Mouse (Mus musculus) forebrain, postnatal 0 days (tissue): ENCODE data around the gene Nfyb. TPM values are rescaled to one million over a fixed set of nuclear protein-coding genes. Genes with fewer than 3 reads are reported as not detected.

ENCODE experiments used
- ATAC-seq: fragments of 200-750 bp; cut with Nextera tagmentation; 2 replicates; pipeline ENCODE4 v1.8.0; 2017; ENCODE audit warnings: mild to moderate bottlenecking, moderate library complexity
- DNase-seq: peaks from one replicate; pipeline ENCODE4 v3.0.0-alpha.2; 2015
- H3K27ac ChIP-seq: fragments of 300-500 bp; sonication (generic); 2 replicates; pipeline ENCODE4 v1.5.1; 2014; ENCODE audit warnings: low read depth, mild to moderate bottlenecking, antibody characterized with exemption, low read length, moderate library complexity, mixed read lengths
- H3K27me3 ChIP-seq: fragments of 300-500 bp; sonication (generic); 2 replicates; pipeline ENCODE4 v1.6.1; 2014; ENCODE audit warnings: mild to moderate bottlenecking, low read length, mixed read lengths; ENCODE audit not compliant: insufficient read depth
- H3K36me3 ChIP-seq: fragments of 300-500 bp; sonication (generic); 2 replicates; pipeline ENCODE4 v1.6.1; 2014; ENCODE audit warnings: mild to moderate bottlenecking, moderate library complexity; ENCODE audit not compliant: insufficient read depth
- H3K4me1 ChIP-seq: fragments of 300-500 bp; sonication (generic); 2 replicates; pipeline ENCODE4 v1.6.1; 2014; ENCODE audit warnings: antibody characterized with exemption; ENCODE audit not compliant: insufficient read depth
- H3K4me2 ChIP-seq: fragments of 300-500 bp; sonication (generic); 2 replicates; pipeline ENCODE4 v1.6.1; 2014; ENCODE audit warnings: low read depth, mild to moderate bottlenecking, moderate library complexity
- H3K4me3 ChIP-seq: fragments of 300-500 bp; sonication (generic); 2 replicates; pipeline ENCODE4 v1.5.1; 2014; ENCODE audit warnings: low read depth, low read length, mixed read lengths
- H3K9ac ChIP-seq: fragments of 300-500 bp; sonication (generic); 2 replicates; pipeline ENCODE4 v1.6.1; 2014; ENCODE audit warnings: mild to moderate bottlenecking
- H3K9me3 ChIP-seq: fragments of 300-500 bp; sonication (generic); 2 replicates; pipeline ENCODE4 v1.6.1; 2016; ENCODE audit warnings: low read length
- CTCF ChIP-seq: sonication (generic); IDR thresholded peaks from 2 replicates; pipeline ENCODE4 v1.5.1; 2016; ENCODE audit warnings: antibody characterized with exemption, control low read depth, low read depth
- WGBS: fragments of 180-500 bp; shearing (Covaris S2); extraction: QIAGEN DNeasy Blood & Tissue Kit; methylation state at CpG from one replicate; pipeline ENCODE4 v1.1.7; 2014; 5-methylcytosine and 5-hydroxymethylcytosine counted together
- polyA plus RNA-seq: library from polyadenylated mRNA; unstranded; fragments of >200 nt; fragmentation: Nextera tagmentation; extraction: Ambion mirVana; gene quantifications from 2 replicates; pipeline ENCODE4 v1.2.1, GENCODE M21; 2015
- total RNA-seq: library from RNA; depleted of rRNA; stranded (reverse); fragments of >200 nt; gene quantifications from 2 replicates; pipeline ENCODE4 v1.2.3, GENCODE M21; 2014

The Nfyb gene
- total and polyA plus RNA-seq, 2 experiments from 2014 or later, result 32.4 to 78.1 TPM

DNA sequence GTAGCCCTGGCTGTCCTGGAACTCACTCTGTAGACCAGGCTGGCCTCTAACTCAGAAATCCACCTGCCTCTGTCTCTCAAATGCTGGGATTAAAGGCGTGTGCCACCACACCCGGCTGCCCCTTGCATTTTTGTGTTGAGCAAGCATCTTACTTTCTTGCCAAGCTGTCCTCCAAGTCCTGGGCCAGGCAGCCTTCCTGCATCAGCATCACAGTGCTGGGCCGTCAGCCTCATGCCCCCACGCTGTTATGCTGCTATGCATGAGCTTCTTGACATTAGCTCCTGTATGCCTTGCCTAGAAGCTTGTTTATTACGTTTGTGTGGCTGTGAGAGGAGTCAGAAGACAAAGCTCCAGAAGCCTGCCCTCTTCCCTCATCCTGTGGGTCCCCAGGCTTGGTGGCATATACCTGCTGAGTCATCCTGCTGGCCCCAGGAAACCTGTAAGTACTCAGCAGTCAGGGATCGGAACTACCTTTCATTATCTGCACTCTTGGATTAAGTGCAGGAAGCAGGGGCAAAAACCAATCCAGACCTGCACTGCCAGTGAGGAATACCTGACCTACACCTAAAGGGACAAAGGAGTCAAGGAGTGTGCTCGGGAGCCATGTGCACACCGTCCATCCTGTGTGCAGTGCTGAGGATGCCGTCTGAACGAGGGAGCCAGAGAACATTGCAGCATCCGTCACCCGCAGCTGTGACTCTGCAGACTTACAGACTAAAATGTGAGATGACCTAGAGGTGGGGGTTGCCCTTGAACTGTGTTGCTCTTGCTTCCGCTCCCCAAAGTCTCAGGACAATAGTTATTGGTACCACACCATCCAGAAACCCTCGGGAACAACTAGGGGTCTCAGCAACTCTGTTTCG is 16.7 kb downstream of the Nfyb start:
- Histone ChIP-seq H3K4me3 (no peak overlapping the region), H3K27me3 (no peaks in the 10 kb centered on the region), H3K4me1 (no peaks in the 10 kb centered on the region), H3K27ac (no peak overlapping the region), H3K36me3 (peaks cover 58% of the 10 kb centered on the region), H3K9ac (no peak overlapping the region), H3K9me3 (no peaks in the 10 kb centered on the region), H3K4me2 (no peak overlapping the region)
- no peak for TF ChIP-seq CTCF
- WGBS, result 89% methylated on average over 15 of the region's 15 CpGs
- DNase-seq (no peak), ATAC-seq (no peak)

DNA sequence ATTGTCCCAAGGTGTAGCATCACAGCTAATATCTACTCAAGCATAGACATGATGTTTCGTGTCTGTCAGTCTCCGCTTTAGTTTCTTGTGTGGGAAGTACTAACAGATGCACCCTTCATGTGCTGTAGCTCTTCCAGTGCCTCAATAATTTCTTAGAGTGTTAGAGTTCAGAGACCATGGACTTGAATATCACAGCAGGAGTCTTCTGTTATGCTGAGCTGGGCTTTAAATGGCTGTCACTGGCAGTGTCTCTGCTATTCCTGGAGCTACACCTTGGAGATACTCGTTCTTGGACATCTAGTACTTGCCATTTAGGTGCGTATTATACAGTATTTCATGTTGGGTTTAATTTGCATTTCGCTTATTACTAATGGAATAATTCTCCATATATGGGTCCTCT is 18.6 kb downstream of the Nfyb start:
- DNase-seq (no peak), ATAC-seq (no peak)
- 87% methylated on average over 5 of the region's 5 CpGs for WGBS
- TF ChIP-seq CTCF, result no peak
- H3K4me2 ChIP-seq, result no peak overlapping the region
- H3K4me3 ChIP-seq, result no peak overlapping the region
- no peaks in the 10 kb centered on the region for H3K27me3 ChIP-seq
- no peak overlapping the region for H3K9ac ChIP-seq
- H3K4me1 ChIP-seq, result no peaks in the 10 kb centered on the region
- H3K9me3 ChIP-seq, result no peaks in the 10 kb centered on the region
- H3K36me3 ChIP-seq, result peaks cover 40% of the 10 kb centered on the region
- no peak overlapping the region for H3K27ac ChIP-seq

DNA sequence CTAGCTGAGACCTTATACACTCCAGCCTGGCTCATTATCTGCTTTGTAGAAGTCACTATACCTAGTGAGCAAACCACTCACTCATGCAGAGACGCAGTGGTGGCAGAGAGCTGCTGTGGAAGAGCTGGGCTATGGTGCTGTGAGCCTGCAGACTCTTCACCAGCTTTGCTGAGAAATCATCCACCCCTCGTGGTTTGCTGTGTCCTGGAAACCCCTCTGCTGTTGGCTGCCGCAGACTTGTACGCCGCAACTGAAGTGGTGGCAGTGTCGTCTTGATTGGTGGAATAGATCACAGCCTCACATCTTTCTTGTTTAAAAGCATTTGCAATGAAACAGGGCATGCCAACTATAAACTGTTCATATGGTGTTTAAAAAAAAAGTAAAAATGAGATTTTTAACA is 19.6 kb downstream of the Nfyb start:
- ATAC-seq (peak; percentile 81), DNase-seq (peak; percentile 29)
- Histone ChIP-seq H3K4me2 (no peak overlapping the region), H3K27me3 (no peaks in the 10 kb centered on the region), H3K9ac (no peak overlapping the region), H3K4me3 (no peak overlapping the region), H3K27ac (0 out of 2 replicates have a peak overlapping the region, but pooled peaks have one; percentile 9), H3K9me3 (no peaks in the 10 kb centered on the region), H3K4me1 (no peaks in the 10 kb centered on the region), H3K36me3 (peaks cover 37% of the 10 kb centered on the region)
- WGBS, result 66% methylated on average over 6 of the region's 6 CpGs
- no peak for TF ChIP-seq CTCF

- Histone ChIP-seq H3K4me3 (no peak overlapping the region), H3K4me1 (no peaks in the 10 kb centered on the region), H3K36me3 (peaks cover 38% of the 10 kb centered on the region), H3K9ac (no peak overlapping the region), H3K27ac (no peak overlapping the region), H3K27me3 (no peaks in the 10 kb centered on the region), H3K4me2 (no peak overlapping the region), H3K9me3 (no peaks in the 10 kb centered on the region)
- TF ChIP-seq CTCF, result no peak
- no peak for DNase-seq
- ATAC-seq, result no peak
- 62% methylated on average over 1 of the region's 1 CpGs for WGBS
Measured at GRCm38 (mm10) chr10:82742578-82742977, 21.4 kb downstream of the Nfyb start.

DNA sequence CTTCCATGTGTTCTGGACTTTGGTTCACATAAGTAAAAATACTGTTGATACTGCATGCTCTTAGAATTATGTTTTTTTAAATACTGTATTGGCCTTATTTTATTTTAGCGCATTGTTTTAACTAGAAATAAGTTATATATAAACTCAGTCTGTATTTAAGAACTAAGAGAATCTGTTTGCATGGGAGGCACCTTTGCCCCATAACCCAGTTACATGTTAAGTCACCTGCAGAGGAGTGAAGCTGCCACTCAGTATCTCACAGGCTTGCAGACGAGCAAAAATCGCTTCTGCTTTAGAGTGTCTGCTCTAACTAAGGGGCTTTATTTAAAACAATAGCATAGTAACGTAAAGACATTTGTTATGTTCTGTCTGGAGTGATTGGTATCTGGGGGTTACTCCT is 22.1 kb downstream of the Nfyb start:
- no peak overlapping the region for H3K27ac ChIP-seq
- peaks cover 32% of the 10 kb centered on the region for H3K36me3 ChIP-seq
- no peak overlapping the region for H3K9ac ChIP-seq
- no peak overlapping the region for H3K4me3 ChIP-seq
- H3K27me3 ChIP-seq, result no peaks in the 10 kb centered on the region
- no peaks in the 10 kb centered on the region for H3K9me3 ChIP-seq
- no peaks in the 10 kb centered on the region for H3K4me1 ChIP-seq
- no peak for DNase-seq
- H3K4me2 ChIP-seq, result no peak overlapping the region
- TF ChIP-seq CTCF, result no peak
- ATAC-seq, result no peak
- WGBS, result 88% methylated on average over 4 of the region's 4 CpGs

DNA sequence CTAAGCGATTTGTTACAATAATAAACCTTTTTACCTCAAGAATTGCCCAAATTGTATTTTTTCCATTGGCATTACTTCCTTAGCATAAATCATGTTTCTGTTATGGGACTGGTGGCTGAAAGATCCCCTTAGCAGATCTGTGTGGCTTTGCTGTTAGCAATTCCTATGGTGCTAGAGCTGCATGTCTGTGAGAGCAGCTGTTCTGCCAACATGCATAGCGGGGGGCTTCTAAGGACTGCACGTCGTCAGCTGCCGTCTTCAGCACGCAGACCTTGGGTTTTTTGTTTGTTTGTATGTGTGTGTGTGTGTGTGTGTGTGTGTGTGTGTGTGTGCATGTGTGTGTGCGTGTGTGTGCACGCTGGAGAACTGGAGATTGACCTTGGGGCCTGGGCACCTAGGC is 22.6 kb downstream of the Nfyb start:
- Histone ChIP-seq H3K4me3 (no peak overlapping the region), H3K36me3 (peaks cover 27% of the 10 kb centered on the region), H3K4me2 (no peak overlapping the region), H3K4me1 (no peaks in the 10 kb centered on the region), H3K9me3 (no peaks in the 10 kb centered on the region), H3K27ac (no peak overlapping the region), H3K9ac (no peak overlapping the region), H3K27me3 (no peaks in the 10 kb centered on the region)
- DNase-seq, result peak; percentile 43
- TF ChIP-seq CTCF, result no peak
- ATAC-seq, result peak; percentile 70
- 59% methylated on average over 8 of the region's 8 CpGs for WGBS

GRCm38 (mm10) chr10:82699296-82699941 is 64.5 kb downstream of the Nfyb start:
- WGBS, result under 1% methylated on average over 49 of the region's 59 CpGs
- peak overlapping the region; percentile 87 for H3K4me2 ChIP-seq
- ATAC-seq, result peak; percentile 71

More at GRCm38 (mm10) chr10:82699296-82699941, 64.5 kb downstream of the Nfyb start:
- Histone ChIP-seq H3K4me1 (peaks cover 11% of the 10 kb centered on the region), H3K36me3 (peaks cover 7% of the 10 kb centered on the region; the same call in 1 of the 2 replicates), H3K9ac (peak overlapping the region; percentile 76), H3K4me3 (peak overlapping the region; percentile 94), H3K27me3 (no peaks in the 10 kb centered on the region), H3K9me3 (no peaks in the 10 kb centered on the region), H3K27ac (peak overlapping the region; percentile 84)
- TF ChIP-seq CTCF, result peak; percentile 43; the same call in 1 of the 2 replicates
- no peak for DNase-seq
